Mouse (Mus musculus) MEL-GATA-1-ER (cell line): ENCODE measurements around the gene S1pr1.
A peak's percentile ranks its signal among the peaks of the same experiment; 100 is the strongest.

ENCODE experiments used
- DNase-seq: peaks from one replicate; pipeline ENCODE4 v3.0.0-alpha.2; 2012; ENCODE audit warnings: low read depth; ENCODE audit errors: extremely low read depth

S1pr1 gene

GRCm38 (mm10) chr3:115714671-115715651 is at the start of gene S1pr1:
Gene S1pr1, minus strand, starts transcription at chr3:115715072.
- DNase-seq, result peak; percentile 34

DNA sequence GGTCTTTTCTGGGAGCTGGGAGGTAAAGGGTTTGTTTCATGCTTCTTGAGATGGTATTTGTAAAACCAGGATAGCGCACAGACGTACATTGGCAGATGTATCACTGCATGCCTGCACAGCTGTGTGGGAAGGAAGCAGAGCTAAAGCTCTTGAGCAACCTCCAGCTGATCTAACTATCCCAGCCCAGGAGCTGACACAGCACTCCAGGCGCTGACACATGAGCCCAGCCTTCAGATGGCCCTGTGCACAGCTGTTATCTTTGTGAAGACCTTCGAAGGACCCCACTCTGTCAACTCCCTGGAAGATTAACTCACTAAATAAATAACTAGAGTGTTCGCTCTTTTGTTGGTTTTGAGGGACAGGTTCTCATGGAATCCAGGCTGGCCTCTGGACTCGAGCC is 48.4 kb upstream of the S1pr1 start:
- DNase-seq, result no peak

DNA sequence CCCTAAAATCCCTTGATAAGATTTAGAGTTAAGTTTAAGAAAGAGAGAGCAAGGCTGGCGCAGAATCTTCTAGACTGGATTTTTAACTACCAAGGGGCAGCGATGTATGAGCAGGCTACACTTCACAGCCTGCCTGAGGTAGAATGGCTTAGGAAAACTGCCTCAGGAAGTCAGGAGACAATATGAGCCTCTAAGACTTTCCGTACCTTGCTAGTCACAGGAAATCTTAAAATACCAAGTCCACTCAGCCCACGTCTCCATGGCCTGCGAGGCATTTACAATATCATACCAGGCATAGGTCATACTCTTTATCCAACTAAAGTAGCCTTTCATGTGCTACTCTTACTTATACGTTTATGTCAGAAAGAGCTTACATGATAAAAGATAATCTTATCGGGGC is 48.0 kb upstream of the S1pr1 start:
- DNase-seq, result no peak

DNA sequence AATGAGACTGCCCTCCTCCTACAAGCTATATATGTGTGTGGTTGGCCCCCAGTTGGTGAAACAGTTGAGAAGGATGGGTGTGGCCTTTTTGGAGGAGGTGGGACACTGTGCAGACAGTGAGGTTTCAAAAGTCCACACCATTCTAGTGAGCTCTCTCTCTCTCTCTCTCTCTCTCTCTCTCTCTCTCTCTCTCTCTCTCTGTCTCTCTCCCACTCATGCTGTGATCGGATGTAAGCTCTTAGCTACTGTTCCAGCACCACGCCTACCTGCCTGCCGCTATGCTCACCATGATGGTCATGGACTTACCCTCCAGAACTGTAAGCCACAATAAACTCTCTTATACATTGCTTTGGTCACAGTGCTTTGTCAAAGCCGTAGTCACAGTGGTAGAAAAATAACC is 44.8 kb upstream of the S1pr1 start:
- DNase-seq, result no peak

GRCm38 (mm10) chr3:115758455-115758912 is 43.6 kb upstream of the S1pr1 start:
- DNase-seq, result no peak

GRCm38 (mm10) chr3:115754466-115754865 is 39.6 kb upstream of the S1pr1 start:
- no peak for DNase-seq

- no peak for DNase-seq
These were observed 35.5 kb upstream of the S1pr1 start for GRCm38 (mm10) chr3:115750369-115750768.

DNA sequence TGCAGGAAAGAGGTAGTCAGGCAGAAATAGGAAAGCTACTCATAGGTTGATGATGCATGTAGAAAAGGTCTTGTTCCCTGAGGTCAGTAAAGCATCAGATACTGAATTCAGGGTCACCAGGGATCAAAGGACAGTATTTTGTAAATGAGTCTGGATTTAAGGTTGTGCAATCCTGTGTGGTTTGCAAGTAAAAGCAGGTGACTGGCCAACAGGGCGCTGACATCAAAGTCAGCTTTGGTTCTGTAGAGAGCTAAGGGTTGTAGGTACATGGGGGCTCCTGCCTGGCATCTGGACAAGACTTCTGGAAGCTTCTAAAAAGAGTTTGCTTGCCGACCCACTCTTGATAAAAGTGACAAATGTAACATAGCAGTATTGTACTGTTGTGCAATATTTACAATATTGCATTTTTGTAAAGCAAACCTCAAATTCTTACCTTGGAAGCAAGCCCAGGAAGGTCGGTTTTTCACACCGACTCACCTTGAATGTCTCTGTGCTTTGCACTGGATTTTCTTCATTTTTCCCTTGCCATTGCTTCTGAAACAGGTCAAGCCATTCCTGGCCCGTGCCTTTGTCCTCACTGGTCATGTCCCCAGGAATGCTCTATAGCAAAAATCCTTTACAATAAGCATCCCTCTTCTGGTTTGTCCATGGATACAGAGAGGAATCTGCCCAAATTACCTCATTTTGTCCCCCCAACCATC is 33.6 kb upstream of the S1pr1 start:
- no peak for DNase-seq

DNA sequence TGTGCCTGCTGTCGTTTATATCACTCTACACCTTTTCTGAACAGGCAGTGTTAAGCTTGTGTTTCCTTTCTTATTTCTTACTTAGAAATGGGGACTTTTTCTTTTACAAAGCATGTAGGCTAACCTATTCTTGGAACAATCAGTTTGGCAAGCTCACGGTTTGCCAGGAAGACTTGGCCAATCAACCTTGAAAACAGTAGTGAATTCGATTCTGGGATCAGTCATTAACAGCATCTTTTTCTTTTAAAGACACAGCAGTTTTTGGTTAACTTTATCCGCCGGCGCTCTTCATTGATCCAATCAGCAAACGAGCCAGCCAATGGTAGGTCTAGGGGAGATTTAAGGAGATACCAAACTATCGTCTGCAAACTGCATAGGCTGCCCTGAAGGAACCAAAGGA is 31.6 kb upstream of the S1pr1 start:
- DNase-seq, result no peak

DNA sequence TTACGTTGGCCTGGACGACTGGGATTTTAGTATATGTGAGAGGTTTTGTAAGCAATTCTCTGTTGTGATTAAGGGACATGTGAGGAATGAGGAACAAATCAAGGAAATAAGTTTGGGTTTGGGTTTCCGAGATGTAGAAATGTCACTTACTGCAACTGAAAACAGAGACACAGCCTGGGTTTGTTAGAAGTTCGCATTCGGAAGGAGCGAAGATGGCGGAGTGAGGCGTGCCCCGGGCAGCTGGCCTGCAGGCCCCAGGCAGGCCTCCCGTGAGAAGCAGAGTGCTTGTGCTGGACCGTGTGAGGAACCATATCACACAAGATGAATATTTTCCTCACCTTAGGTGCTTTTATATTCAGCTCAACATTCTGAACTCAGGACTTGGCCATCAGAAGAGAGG is 30.2 kb upstream of the S1pr1 start:
- DNase-seq, result no peak

DNA sequence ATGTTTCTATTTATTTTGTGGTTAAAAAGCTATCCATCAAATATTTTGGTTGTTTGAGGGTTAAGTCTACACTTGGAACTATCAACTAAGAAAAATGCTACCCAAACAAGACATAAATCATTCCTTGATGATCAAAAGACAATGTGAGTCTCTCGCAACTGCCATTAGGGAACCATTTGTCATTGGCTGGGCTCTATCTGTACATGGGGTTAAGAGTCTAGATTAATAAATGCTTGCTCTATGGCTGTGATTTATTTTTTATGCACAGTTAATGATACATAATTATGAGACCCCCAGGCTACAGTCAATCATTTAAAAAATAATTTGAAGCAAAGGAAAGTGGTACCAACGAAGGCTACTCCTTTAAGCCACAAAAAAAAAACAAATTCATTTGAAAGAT is 23.7 kb upstream of the S1pr1 start:
- DNase-seq, result no peak

DNA sequence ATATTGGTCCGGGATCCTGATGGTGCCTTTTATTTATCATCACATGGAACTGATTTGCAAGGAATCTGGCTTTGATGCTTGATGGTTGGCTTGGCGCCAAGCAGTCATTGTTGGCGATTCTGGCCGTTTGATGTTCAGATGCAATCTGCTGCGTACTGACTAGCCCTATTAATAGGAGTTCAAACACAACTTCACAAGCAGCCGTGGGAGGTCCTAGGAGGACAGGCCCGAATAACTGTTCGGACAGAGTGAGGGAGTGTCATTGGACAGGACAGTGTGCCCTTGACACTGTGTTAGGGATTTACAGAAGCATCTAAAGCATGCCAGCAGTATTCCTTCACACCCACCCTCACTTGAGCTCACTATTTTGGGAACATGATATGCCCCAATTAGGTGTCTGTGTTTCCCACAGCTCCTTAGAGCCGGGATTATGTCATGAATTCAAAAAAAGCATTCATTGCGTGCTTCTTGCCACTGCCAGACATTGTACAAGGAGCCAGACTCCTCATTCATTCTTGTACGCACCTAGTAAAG is 23.0 kb upstream of the S1pr1 start:
- no peak for DNase-seq

DNA sequence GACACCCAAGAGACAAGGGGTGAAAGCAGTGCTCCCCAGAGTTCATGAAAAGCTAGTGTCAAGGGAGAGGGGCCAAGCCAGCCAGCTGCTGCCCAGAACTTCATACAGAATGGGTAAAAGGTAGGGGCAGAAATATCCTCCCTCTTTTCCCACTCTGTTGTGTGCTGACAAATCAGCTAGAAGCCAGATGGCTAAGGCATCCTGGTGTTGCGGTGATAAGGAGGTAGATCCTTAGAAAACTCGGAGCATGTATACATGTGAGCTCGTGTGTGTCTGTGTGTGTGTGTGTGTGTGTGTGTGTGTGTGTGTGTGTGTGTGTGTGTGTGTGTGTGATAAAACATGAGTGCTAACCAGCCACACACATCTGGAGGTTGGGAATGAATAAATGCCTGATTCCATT is 20.7 kb upstream of the S1pr1 start:
- no peak for DNase-seq

DNA sequence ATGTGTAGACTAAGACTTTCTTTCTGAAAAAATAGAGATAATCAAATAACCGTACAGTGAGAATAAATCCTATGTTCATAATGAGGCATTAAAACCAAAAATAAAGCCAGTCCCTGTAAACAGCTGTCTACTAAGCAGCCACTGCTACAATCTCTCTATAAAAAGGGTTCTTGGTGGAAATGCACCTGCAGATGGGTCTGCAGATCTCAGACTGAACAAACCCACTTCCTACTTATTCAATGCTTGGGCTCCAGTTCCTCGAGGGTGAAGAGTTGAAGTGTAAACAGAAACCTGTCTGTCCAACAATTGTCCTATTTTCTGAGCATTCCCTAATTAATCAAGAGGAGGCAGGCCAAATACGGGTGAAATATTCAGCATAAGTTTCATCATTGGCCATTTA is 20.0 kb upstream of the S1pr1 start:
- DNase-seq, result no peak

DNA sequence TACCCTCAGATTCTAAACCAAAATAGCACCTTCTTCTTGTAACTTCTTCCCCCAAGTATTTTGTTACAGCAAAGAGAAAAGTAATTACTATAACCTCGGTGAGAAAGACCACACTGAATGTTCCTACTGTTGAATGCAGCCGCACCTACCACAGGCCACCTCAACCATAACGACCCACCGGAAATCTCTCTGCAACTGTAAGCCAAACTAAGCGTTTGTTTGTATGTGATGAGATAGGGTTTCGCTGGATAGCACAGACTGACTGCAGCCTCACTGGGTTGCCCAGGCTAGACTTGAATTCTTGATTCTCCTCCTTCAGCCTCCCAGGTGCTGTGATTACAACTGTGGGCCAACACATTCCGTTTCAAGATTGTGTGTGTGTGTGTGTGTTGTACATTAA is 15.5 kb upstream of the S1pr1 start:
- DNase-seq, result no peak

DNA sequence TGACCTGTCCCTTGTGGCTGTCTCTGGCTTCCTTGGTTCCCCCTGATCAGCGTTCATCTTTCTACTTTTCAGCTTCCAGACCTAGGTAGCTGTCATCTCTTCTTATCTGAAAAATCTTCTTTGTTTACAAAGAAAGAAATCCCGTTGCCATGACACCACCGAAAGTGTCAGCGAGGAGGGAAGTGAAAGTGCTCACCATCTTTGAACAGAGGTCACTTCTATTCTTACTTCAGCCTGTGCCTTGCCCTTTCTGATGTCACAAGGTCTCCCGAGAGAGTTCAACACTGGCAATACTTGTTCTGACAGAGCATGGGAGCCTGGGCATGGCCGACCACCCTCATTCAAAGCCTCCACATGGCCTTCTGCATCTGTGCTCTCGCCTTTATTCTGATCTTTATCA is 14.3 kb upstream of the S1pr1 start:
- no peak for DNase-seq

DNA sequence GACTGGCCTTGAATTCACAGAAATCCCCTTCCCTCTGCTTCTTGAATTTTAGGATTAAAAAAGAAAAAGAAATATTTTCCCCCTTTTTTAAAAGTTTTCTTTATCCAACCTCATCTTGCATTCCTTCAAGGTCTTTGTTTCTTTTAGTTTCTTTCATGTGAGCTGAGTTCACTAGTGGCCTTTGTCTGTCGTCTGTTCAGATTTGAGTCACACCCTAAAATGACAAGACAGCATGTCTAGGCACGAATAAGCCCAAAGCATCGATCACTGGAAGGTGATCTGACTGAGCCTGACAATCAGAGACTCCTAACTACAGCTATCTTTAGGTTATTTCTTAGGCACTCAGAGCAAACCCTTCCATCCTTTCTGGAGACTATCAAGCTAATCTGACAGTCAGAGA is 13.3 kb upstream of the S1pr1 start:
- DNase-seq, result no peak

- DNase-seq, result no peak
These were observed 4.0 kb upstream of the S1pr1 start for GRCm38 (mm10) chr3:115718886-115719285.

- DNase-seq, result peak; percentile 100
These were observed 1.1 kb upstream of the S1pr1 start for GRCm38 (mm10) chr3:115715900-115716515.

- DNase-seq, result peak; percentile 74
These were observed 830 bp downstream of the S1pr1 start for GRCm38 (mm10) chr3:115714049-115714435.

- DNase-seq, result no peak
These were observed 1.3 kb downstream of the S1pr1 start for GRCm38 (mm10) chr3:115713417-115714048.
